Mouse (Mus musculus): ENCODE measurements at regions not wholly inside any gene's neighbourhood (a gene's known extent, or its start where the extent isn't known, plus 50 kb on each side); places are given as distances from the start of the nearest gene placed in this dataset.

GRCm38 (mm10) chr11:24613529-24613928, 535.7 kb downstream of the Bcl11a start:
- DNase-seq: no peak

- DNase-seq: no peak
These were observed 537.6 kb downstream of the Bcl11a start for GRCm38 (mm10) chr11:24615436-24615835.

- no peak for DNase-seq
These were observed 540.7 kb downstream of the Bcl11a start for GRCm38 (mm10) chr11:24618586-24618985.

- DNase-seq: no peak
These were observed 541.2 kb downstream of the Bcl11a start for GRCm38 (mm10) chr11:24619021-24619420.

- no peak for DNase-seq
These were observed 550.8 kb downstream of the Bcl11a start for GRCm38 (mm10) chr11:24628619-24629018.

- no peak for DNase-seq
These were observed 551.6 kb downstream of the Bcl11a start for GRCm38 (mm10) chr11:24629431-24629830.

- DNase-seq: no peak
These were observed 552.6 kb downstream of the Bcl11a start for GRCm38 (mm10) chr11:24630403-24630900.

- no peak for DNase-seq
These were observed 553.8 kb downstream of the Bcl11a start for GRCm38 (mm10) chr11:24631651-24632050.

GRCm38 (mm10) chr11:24636716-24637115, 558.9 kb downstream of the Bcl11a start:
- no peak for DNase-seq

GRCm38 (mm10) chr11:24643439-24644109, 565.7 kb downstream of the Bcl11a start:
- DNase-seq: peak in 1 of 2 experiments; percentile 3

- DNase-seq: no peak
These were observed 575.0 kb downstream of the Bcl11a start for GRCm38 (mm10) chr11:24652852-24653251.

- DNase-seq: no peak
These were observed 586.2 kb downstream of the Bcl11a start for GRCm38 (mm10) chr11:24664082-24664481.

- DNase-seq: no peak
These were observed 587.5 kb downstream of the Bcl11a start for GRCm38 (mm10) chr11:24665310-24665709.

- no peak for DNase-seq
These were observed 593.8 kb downstream of the Bcl11a start for GRCm38 (mm10) chr11:24671662-24672061.

GRCm38 (mm10) chr11:24673248-24674207, 595.7 kb downstream of the Bcl11a start:
- no peak for DNase-seq

GRCm38 (mm10) chr11:24674208-24674571, 596.3 kb downstream of the Bcl11a start:
- no peak for DNase-seq

GRCm38 (mm10) chr11:24677016-24677415, 599.2 kb downstream of the Bcl11a start:
- DNase-seq: no peak

GRCm38 (mm10) chr11:24679581-24679980, 601.7 kb downstream of the Bcl11a start:
- DNase-seq: no peak

- DNase-seq: no peak
These were observed 604.6 kb downstream of the Bcl11a start for GRCm38 (mm10) chr11:24682423-24682822.

GRCm38 (mm10) chr11:24685545-24686467, 608.0 kb downstream of the Bcl11a start:
- no peak for DNase-seq

GRCm38 (mm10) chr11:24688160-24688782, 610.4 kb downstream of the Bcl11a start:
- DNase-seq: no peak

GRCm38 (mm10) chr11:24689807-24690333, 612.0 kb downstream of the Bcl11a start:
- peak in 1 of 2 experiments; percentile 19 for DNase-seq
